Comparison of ENCODE assay signal across 7 mouse cellular contexts in genomic region chr15:102144274-102144711, GRCm38 (mm10). TPM values are rescaled to one million over a fixed set of nuclear protein-coding genes. Genes with fewer than 3 reads are reported as not detected.
DNase-seq lines count a peak whose midpoint lies in the region; ATAC-seq lines count a peak whose summit lies in the region.

TSS of gene Igfbp6 (plus strand) at chr15:102144362.

- H3K27me3 ChIP-seq in hindbrain, embryonic 16.5 days (replicated peaks; ENCODE audit: control insufficient read depth, insufficient read depth, low read length), result peaks cover 26% of the 10 kb centered on the region

- DNase-seq in urinary bladder, adult 2 months (ENCODE audit: low spot score), result no peak
- DNase-seq in urinary bladder, postnatal 10 days (ENCODE audit: low spot score), result no peak
- DNase-seq in gastrocnemius, postnatal 10 days, result peak; percentile 30
- peak; percentile 16 for DNase-seq in lung, postnatal 10 days
- DNase-seq in testis, postnatal 14 days (ENCODE audit: low spot score), result peak; percentile 56

- H3K4me3 ChIP-seq in hindbrain, embryonic 16.5 days (ENCODE audit: low read length), result no peak within 1 kb of the TSS

- H3K36me3 ChIP-seq in hindbrain, embryonic 16.5 days (ENCODE audit: control insufficient read depth, insufficient read depth, low read length), result no peaks in the 10 kb centered on the region

- peak within 1 kb of the TSS; percentile 11; the same call in 1 of the 2 replicates for H3K9ac ChIP-seq in hindbrain, embryonic 16.5 days (ENCODE audit: low read depth, low read length)

- ATAC-seq in hindbrain, embryonic 16.5 days, result no peak
- no peak for ATAC-seq in megakaryocyte-erythroid progenitor cell, adult 5-6 weeks (replicated peaks; ENCODE audit: low FRiP score, low TSS enrichment, poor library complexity, severe bottlenecking)

- H3K27ac ChIP-seq in hindbrain, embryonic 16.5 days (ENCODE audit: low read depth, low read length), result no peak within 1 kb of the TSS

- 10% methylated on average over 22 of the region's 22 CpGs for WGBS in hindbrain, embryonic 16.5 days

- H3K4me1 ChIP-seq in hindbrain, embryonic 16.5 days (ENCODE audit: control insufficient read depth, insufficient read depth, low read depth, low read length), result no peaks in the 10 kb centered on the region; the same call in 1 of the 2 replicates

- H3K4me2 ChIP-seq in hindbrain, embryonic 16.5 days (ENCODE audit: low read length), result peak within 1 kb of the TSS; percentile 8; the same call in 1 of the 2 replicates

- H3K9me3 ChIP-seq in hindbrain, embryonic 16.5 days (ENCODE audit: control insufficient read depth, low read length), result no peaks in the 10 kb centered on the region

RNA-seq across cellular contexts. Expression of gene Igfbp6, which starts in this region (rescaled TPM):
- polyA plus RNA-seq in urinary bladder, adult 2 months (2012; rRNA removed), result 260 TPM in 2 replicates
- 10 to 100 TPM; 66.0 to 77.5 TPM for total RNA-seq in gastrocnemius, postnatal 10 days (2021)
- 3.9 and 4.4 TPM in 2 replicates for polyA plus RNA-seq in hindbrain, embryonic 16.5 days (2015; fragmentation: Nextera tagmentation; extraction: Ambion mirVana)
- total RNA-seq in megakaryocyte-erythroid progenitor cell, adult 5-6 weeks (2014; fragmentation: Nextera tagmentation), result not detected in 2 replicates
- total RNA-seq in megakaryocyte-erythroid progenitor cell, adult 5-6 weeks (2017), result not detected in 2 replicates

Comparison
In these comparisons a context has a peak if more than half of its experiments do, and no peak if none do; other contexts are left out.
1. RNA of gene Igfbp6 (total RNA-seq): 66.0 to 77.5 TPM in gastrocnemius, postnatal 10 days; not detected in megakaryocyte-erythroid progenitor cell, adult 5-6 weeks; every median in the first group is over 10 times any median in the second.
2. RNA of gene Igfbp6 (polyA plus RNA-seq): 260 TPM in urinary bladder, adult 2 months; 3.9 to 4.4 TPM in hindbrain, embryonic 16.5 days; every median in the first group is over 10 times any median in the second.
3. DNase-seq: peak in gastrocnemius, postnatal 10 days (single experiment), lung, postnatal 10 days (single experiment) and testis, postnatal 14 days (single experiment); none in urinary bladder, adult 2 months (single experiment) and urinary bladder, postnatal 10 days (single experiment).